Mouse (Mus musculus): ENCODE data around the gene Fam166a. TPM values are rescaled to one million over a fixed set of nuclear protein-coding genes. Genes with fewer than 3 reads are reported as not detected.

The Fam166a gene
- polyA plus RNA-seq, 1 experiment from 2014 or later: 1.0 TPM

- H3K9ac ChIP-seq: no peak overlapping the region
Observed at GRCm38 (mm10) chr2:25197946-25198345, 20.6 kb upstream of the Fam166a start.

DNA sequence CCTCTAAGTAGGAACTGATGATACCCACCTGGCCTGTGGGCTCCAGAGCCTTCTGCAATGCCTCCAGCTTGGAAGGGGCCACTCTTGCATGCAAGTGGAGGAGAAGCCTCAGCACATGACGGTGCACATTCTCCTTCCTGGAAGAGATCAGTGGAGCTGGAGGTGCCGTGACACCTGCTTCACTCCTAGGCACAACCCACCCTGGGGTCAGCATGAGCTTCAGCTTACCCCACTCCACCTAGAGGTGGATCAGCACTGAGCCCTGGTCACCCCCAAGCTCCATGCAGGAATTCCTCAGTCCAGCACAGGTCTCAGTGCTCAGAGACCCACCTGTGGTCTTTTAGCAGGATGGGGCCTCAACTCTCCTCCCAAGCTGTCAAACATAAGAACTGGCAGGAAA lies 17.9 kb upstream of the Fam166a start:
- H3K9me3 ChIP-seq (replicated peaks): no peaks in the 10 kb centered on the region
- WGBS (ENCODE audit: insufficient replicate concordance): 80% methylated on average over 2 of the region's 2 CpGs
- H3K4me3 ChIP-seq (replicated peaks): no peak overlapping the region
- ATAC-seq (ENCODE audit: insufficient read depth): no peak
- H3K4me2 ChIP-seq: no peak overlapping the region
- H3K36me3 ChIP-seq (replicated peaks): peaks cover 68% of the 10 kb centered on the region
- H3K9ac ChIP-seq: no peak overlapping the region
- no peaks in the 10 kb centered on the region for H3K27me3 ChIP-seq
- H3K4me1 ChIP-seq (replicated peaks): peaks cover 25% of the 10 kb centered on the region
- H3K27ac ChIP-seq (replicated peaks): no peak overlapping the region

More at GRCm38 (mm10) chr2:25197946-25198345, 20.6 kb upstream of the Fam166a start:
- peaks cover 52% of the 10 kb centered on the region for H3K4me1 ChIP-seq (replicated peaks)
- H3K9me3 ChIP-seq (replicated peaks): no peaks in the 10 kb centered on the region
- H3K4me2 ChIP-seq: no peak overlapping the region
- H3K36me3 ChIP-seq (replicated peaks): peaks cover 42% of the 10 kb centered on the region
- peak overlapping the region; percentile 77 for H3K27ac ChIP-seq (replicated peaks)
- H3K27me3 ChIP-seq: peaks cover 6% of the 10 kb centered on the region; the same call in 1 of the 2 replicates
- ATAC-seq (ENCODE audit: insufficient read depth): no peak
- no peak overlapping the region for H3K4me3 ChIP-seq (replicated peaks)

GRCm38 (mm10) chr2:25203631-25204214 lies 14.8 kb upstream of the Fam166a start:
- no peaks in the 10 kb centered on the region for H3K27me3 ChIP-seq
- H3K4me1 ChIP-seq (replicated peaks): peaks cover 2% of the 10 kb centered on the region; the same call in 1 of the 2 replicates
- no peak overlapping the region for H3K27ac ChIP-seq (replicated peaks)
- H3K36me3 ChIP-seq (replicated peaks): peaks cover 97% of the 10 kb centered on the region
- H3K9me3 ChIP-seq (replicated peaks): no peaks in the 10 kb centered on the region
- no peak overlapping the region for H3K4me3 ChIP-seq (replicated peaks)
- no peak overlapping the region for H3K9ac ChIP-seq
- 0 out of 2 replicates have a peak, but pooled peaks have one; percentile 27 for ATAC-seq (ENCODE audit: insufficient read depth)
- H3K4me2 ChIP-seq: no peak overlapping the region
- WGBS (ENCODE audit: insufficient replicate concordance): 52% methylated on average over 4 of the region's 4 CpGs

DNA sequence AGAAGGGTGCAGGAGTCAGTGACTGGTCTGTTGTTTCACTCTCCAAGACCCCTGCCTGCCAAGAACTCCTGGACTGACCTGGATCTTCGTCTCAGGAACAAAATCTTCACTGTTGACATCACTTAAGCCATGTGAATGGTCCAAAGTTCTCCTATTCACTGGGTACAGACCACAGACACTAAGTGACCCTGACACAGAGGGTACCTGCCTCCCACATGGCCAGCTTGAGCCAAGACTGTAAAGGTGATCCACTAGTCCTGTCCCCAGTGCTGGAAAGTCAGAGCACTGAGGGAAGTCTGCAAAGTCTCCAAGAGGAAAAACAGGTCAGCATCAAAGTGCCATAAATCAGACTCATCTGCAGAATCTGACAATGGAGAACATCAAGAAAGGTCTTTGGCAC lies 11.0 kb upstream of the Fam166a start:
- no peak overlapping the region for H3K27ac ChIP-seq (replicated peaks)
- peaks cover 71% of the 10 kb centered on the region for H3K36me3 ChIP-seq (replicated peaks)
- ATAC-seq (ENCODE audit: insufficient read depth): no peak

DNA sequence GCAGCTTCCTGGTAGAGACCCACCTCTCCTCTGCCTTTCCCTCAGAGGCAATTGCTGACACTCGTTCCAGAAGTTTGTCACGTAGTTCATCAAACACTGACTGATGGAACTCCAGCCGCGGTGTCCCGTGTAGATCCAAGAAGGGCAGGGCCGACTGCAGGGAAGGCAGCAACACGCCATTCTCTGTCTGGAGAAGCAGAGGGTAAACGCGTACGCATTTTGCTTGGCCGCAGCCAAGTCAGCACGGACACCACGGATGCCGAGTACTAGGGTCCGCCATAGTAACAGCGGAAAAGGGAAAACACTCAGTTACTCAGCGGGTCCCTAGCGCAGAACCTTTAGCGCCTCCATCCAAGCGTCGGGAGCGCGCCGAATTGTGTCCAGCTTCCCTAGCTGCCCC lies 7.9 kb upstream of the Fam166a start:
- H3K27ac ChIP-seq (replicated peaks): peak overlapping the region; percentile 87
- peaks cover 4% of the 10 kb centered on the region; the same call in 1 of the 2 replicates for H3K27me3 ChIP-seq
- peak; percentile 19 for ATAC-seq (ENCODE audit: insufficient read depth)
- H3K36me3 ChIP-seq (replicated peaks): peaks cover 40% of the 10 kb centered on the region
- peak overlapping the region; percentile 95 for H3K4me3 ChIP-seq (replicated peaks)
- H3K9me3 ChIP-seq (replicated peaks): no peaks in the 10 kb centered on the region
- H3K4me2 ChIP-seq: peak overlapping the region; percentile 85
- peak overlapping the region; percentile 96 for H3K9ac ChIP-seq
- under 1% methylated on average over 24 of the region's 24 CpGs for WGBS (ENCODE audit: insufficient replicate concordance)
- peaks cover 27% of the 10 kb centered on the region for H3K4me1 ChIP-seq (replicated peaks)

More for the DNA sequence above, 11.0 kb upstream of the Fam166a start:
- 71% methylated on average over 1 of the region's 1 CpGs for WGBS (ENCODE audit: insufficient replicate concordance)
- Histone ChIP-seq H3K4me1 (replicated peaks) (peaks cover 27% of the 10 kb centered on the region), H3K9me3 (replicated peaks) (no peaks in the 10 kb centered on the region), H3K4me3 (replicated peaks) (no peak overlapping the region), H3K9ac (no peak overlapping the region), H3K4me2 (no peak overlapping the region), H3K27me3 (no peaks in the 10 kb centered on the region)

- Histone ChIP-seq H3K4me1 (replicated peaks) (peaks cover 27% of the 10 kb centered on the region), H3K4me2 (peak within 1 kb of the TSS; percentile 85), H3K27ac (replicated peaks) (peak within 1 kb of the TSS; percentile 87), H3K9me3 (replicated peaks) (no peaks in the 10 kb centered on the region), H3K4me3 (replicated peaks) (peak within 1 kb of the TSS; percentile 95), H3K36me3 (replicated peaks) (peaks cover 35% of the 10 kb centered on the region), H3K27me3 (peaks cover 4% of the 10 kb centered on the region; the same call in 1 of the 2 replicates), H3K9ac (peak within 1 kb of the TSS; percentile 96)
- peak; percentile 91 for ATAC-seq (ENCODE audit: insufficient read depth)
- WGBS (ENCODE audit: insufficient replicate concordance): 0% methylated on average over 44 of the region's 44 CpGs
Observed at GRCm38 (mm10) chr2:25211121-25211670, 7.3 kb upstream of the Fam166a start, which contains the start of gene Nelfb. Gene Nelfb (minus strand): TSS chr2:25211489.

DNA sequence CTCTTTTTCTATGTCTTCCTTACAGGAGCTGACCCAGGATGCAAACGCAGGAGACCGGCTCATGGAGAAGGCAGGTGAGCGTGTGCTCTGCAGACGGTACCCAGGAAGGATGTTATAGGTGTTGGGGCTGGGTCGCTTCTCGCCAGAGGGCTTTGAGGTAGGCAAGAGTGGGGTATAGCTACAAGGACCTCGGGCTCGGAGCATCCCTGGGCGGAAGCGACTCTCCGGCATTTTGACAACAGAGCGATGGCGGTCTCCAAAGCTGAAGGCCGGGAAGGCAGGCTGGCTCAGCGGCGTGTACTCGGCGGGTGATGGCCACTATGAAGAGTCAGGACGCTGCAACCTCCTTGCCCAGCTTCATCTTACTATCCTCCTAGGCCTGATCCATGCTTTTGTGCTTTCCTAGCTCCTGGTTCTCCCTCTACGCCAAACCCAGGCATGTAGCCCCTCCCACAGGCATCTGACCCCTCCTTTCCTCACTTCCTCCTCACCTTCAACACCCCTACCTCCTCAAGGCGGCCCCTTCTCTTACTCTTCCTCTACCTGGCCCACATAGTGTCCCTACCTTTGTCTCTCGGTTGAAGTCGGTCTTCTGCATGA lies 5.2 kb upstream of the Fam166a start:
- Histone ChIP-seq H3K36me3 (replicated peaks) (peaks cover 14% of the 10 kb centered on the region), H3K9me3 (replicated peaks) (no peaks in the 10 kb centered on the region), H3K4me3 (replicated peaks) (no peak overlapping the region), H3K27ac (replicated peaks) (no peak overlapping the region), H3K27me3 (peaks cover 4% of the 10 kb centered on the region; the same call in 1 of the 2 replicates), H3K9ac (no peak overlapping the region), H3K4me1 (replicated peaks) (peaks cover 24% of the 10 kb centered on the region), H3K4me2 (no peak overlapping the region)
- ATAC-seq (ENCODE audit: insufficient read depth): no peak
- 66% methylated on average over 23 of the region's 23 CpGs for WGBS (ENCODE audit: insufficient replicate concordance)

GRCm38 (mm10) chr2:25214444-25214843 lies 4.1 kb upstream of the Fam166a start, which contains the start of gene Stpg3:
Gene Stpg3 (minus strand): TSS chr2:25214637.
- Histone ChIP-seq H3K9ac (no peak within 1 kb of the TSS), H3K4me3 (replicated peaks) (no peak within 1 kb of the TSS), H3K4me1 (replicated peaks) (peaks cover 20% of the 10 kb centered on the region), H3K9me3 (replicated peaks) (no peaks in the 10 kb centered on the region), H3K27ac (replicated peaks) (no peak within 1 kb of the TSS), H3K27me3 (peaks cover 4% of the 10 kb centered on the region; the same call in 1 of the 2 replicates), H3K4me2 (no peak within 1 kb of the TSS), H3K36me3 (replicated peaks) (peaks cover 6% of the 10 kb centered on the region)
- no peak for ATAC-seq (ENCODE audit: insufficient read depth)
- 64% methylated on average over 3 of the region's 3 CpGs for WGBS (ENCODE audit: insufficient replicate concordance)

DNA sequence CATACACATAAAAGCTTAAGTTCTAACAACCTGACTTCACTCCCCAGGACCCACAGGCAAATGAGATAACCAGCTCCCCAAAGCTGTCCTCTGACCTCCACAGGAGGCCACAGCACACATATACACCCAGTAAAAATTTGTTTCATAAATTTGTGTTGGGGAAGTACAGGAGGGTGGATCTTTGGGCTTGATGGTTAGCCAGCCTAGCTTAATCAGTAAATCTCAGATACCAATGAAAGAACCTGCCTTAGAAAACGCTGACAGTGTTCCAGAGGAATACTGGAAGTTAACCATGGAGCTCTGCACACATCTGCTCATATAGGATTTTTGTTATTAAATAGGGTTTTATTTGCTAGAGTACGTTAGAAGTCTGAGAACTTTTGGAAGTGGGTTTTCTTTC lies 879 bp upstream of the Fam166a start:
- peaks cover 4% of the 10 kb centered on the region; the same call in 1 of the 2 replicates for H3K27me3 ChIP-seq
- H3K9ac ChIP-seq: no peak overlapping the region

DNA sequence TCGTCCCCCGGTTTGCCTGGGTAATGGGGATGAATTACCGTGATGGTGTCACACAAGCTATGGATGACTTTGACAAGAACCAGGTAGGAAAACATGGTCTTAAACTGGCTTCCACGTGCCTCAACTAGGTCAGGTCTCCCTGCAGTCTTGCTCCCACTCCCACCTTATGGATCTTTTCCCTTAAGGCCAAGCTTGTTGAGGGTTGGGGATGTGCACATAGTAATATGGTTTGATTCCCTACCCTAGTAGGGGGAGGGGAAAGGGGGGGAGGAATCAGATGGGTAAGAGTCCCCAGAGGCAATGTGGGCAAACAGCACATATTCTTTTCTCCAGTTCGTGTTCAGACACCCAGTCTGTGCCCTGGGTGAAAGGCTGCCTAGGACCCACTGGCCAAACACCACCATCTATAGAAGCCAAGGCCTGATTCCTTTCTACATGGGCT lies 2.8 kb downstream of the Fam166a start:
- Histone ChIP-seq H3K4me2 (0 out of 2 replicates have a peak overlapping the region, but pooled peaks have one; percentile 36), H3K4me1 (replicated peaks) (peaks cover 28% of the 10 kb centered on the region), H3K9me3 (replicated peaks) (no peaks in the 10 kb centered on the region), H3K27me3 (no peaks in the 10 kb centered on the region), H3K36me3 (replicated peaks) (peaks cover 27% of the 10 kb centered on the region), H3K27ac (replicated peaks) (no peak overlapping the region), H3K9ac (no peak overlapping the region), H3K4me3 (replicated peaks) (peak overlapping the region; percentile 4; the same call in 1 of the 2 replicates)
- WGBS (ENCODE audit: insufficient replicate concordance): 68% methylated on average over 5 of the region's 5 CpGs
- ATAC-seq (ENCODE audit: insufficient read depth): no peak

More for the DNA sequence above, 879 bp upstream of the Fam166a start:
- H3K27ac ChIP-seq (replicated peaks): no peak overlapping the region
- ATAC-seq (ENCODE audit: insufficient read depth): no peak
- 48% methylated on average over 2 of the region's 2 CpGs for WGBS (ENCODE audit: insufficient replicate concordance)
- peaks cover 15% of the 10 kb centered on the region for H3K36me3 ChIP-seq (replicated peaks)
- H3K4me2 ChIP-seq: no peak overlapping the region
- H3K4me1 ChIP-seq (replicated peaks): peaks cover 8% of the 10 kb centered on the region
- no peaks in the 10 kb centered on the region for H3K9me3 ChIP-seq (replicated peaks)
- H3K4me3 ChIP-seq (replicated peaks): no peak overlapping the region
